Mouse (Mus musculus): Measurements from ENCODE around the gene Slc25a28.

The Slc25a28 gene

DNA sequence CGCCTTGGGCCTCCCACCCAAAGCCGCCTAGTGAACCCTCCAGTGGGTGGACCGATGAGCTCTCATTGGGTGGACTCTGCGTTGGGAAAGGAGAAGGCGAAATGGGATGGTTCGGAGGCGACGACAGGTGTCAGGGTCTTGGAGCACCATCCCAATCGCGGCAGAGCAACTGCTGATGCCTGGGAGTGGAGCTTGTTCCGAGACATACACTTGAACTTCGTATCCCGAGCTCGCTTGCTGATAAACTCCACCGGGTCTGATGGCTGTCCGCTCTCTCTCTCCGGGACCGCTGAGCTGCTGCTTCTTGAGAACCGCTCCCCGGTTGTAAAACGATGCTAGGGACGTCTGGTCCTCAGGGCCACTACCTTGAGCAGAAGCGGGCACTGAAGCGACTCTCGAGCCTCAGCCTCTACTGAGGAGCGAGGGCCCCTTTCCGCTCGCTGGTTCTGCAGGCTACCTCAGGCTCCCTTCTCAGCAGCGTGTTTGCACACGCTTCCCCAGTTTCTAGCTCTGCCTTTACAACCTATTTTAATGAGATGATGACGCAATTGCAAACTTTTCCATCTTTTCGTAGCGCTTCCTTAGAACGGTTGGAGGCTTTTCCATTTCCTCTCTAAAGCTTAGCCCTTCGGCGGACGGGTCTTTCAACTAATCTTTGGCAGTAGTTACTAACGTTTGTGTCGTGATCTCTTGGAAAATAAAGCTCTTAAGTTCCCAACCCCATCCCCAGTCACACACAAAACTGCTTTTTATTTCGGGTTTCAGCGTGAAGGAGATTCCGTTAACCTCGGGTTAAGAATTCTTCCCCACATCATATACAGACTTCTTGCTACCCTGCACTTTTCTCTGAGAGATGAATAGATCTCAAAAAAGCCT, 1.1 kb upstream of the Slc25a28 start:
- DNase-seq (ENCODE audit: low spot score), result no peak

DNA sequence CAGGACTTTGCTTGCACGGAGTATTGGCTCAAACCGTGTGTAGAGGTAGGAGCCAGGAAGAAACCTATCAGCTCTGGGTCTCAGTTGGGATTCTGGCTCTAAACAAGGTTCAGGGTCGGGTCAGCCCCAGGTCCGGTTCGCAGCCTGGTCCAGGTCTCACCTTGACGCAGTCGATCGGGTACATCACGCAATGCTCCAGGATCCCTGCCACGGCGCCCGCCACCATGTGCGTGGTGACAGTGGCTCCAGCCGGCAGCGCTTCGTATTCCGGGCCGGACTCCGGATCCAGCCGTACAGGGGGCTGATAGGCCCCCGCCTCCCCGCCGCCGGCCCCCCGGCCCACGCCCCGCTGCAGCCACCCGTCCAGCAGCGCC, 378 bp downstream of the Slc25a28 start:
- peak; percentile 42 for DNase-seq (ENCODE audit: low spot score)

DNA sequence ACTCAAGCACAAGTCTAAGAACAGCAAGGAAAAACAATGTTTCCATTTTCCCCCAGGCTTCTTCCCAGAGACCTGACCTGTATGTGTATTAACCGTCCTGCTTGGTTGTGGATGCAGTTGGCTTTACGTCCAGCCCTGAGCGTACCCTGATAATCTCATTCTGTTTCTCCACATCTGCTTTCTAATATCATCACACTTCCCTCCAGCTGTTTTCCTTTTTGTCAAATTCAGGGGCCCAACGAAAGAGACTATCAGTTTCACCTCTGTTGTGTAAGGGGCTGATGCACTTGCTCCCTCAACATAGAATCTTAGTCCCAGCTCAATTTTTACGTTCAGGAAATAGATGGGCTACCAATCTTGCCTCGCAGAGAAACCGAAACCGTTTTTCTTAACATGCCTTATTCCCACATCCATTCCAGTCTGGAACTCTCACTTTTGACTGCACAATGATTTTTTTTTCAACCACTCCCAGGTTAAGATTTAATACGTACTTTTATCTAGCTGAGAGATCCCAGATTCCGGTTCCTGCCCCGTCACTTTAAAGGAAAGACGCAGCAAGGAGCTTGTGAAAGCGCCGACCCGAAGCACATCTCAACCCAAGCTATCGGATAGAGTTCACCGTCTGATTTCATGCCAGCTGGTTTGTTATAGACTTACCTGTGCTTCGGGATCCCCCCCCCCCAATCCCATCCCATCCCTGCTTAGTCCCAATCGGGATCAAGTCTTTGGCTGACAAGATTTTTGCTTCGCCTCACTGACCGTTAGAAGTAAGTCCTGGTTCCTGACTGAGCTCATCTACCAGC, 967 bp downstream of the Slc25a28 start:
- DNase-seq (ENCODE audit: low spot score), result no peak

DNA sequence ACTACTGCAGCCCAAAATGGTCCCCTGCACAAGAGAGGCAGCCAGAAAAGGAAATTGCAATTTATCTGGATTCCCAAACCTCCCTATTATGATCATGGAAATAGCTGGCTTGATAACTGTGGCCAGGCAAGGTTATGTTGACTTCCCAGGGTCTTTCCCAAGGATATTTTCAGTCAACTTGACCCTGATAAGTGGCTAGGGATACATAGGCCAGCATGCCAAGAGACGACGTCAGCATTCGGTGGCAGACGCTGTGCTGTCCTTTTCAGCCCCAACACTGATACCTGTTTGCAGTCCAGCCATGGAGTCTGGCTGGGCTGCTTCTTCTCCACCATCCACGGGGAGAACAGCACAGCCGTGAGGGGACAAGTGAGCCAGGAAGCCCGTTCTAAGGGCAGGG, 3.6 kb downstream of the Slc25a28 start:
- DNase-seq (ENCODE audit: low spot score), result no peak

DNA sequence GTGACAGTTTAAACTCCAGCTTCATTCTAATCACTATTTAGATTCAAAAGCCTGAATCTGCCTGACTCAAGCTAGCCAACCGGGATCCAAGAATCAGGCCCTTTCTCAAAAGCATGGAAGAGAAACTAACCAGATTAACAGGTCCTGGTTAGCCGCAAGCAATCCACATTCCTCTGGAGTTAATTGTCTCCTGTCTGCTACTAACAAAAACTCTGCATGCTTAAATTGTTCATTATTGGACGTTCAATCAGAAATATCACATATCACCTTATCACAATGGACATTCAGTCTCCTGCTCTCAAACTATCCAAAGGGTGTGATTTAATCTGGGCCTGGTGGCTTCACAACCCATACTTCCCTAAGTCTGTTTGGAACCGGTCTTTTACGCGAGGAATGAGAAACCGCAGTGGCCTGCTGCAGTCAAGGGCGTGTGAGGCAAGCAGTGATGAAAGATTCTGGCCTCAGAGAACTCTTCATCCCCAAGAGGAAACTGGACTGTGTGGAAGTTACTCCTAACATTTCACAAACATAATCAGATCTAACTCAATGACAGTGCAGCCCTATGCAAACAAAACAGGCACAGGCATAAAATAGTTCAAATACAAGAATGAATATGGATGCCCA, 5.4 kb downstream of the Slc25a28 start:
- no peak for DNase-seq (ENCODE audit: low spot score)

DNA sequence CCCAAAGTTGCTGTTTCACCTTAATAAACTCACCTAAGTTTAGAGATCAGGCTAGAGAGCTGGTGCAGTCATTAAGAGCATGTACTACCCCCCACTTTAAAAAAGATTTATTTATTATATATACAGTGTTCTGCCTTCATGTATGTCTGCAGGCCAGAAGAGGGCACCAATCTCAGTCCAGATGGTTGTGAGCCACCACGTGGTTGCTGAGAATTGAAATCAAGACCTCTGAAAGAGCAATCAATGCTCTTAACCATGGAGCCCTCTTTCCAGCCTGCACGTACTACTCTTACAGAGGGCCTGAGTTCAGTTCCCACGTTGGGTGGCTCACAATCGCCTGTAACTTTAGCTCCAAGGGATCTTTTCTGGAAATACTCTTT, 7.3 kb downstream of the Slc25a28 start:
- DNase-seq (ENCODE audit: low spot score), result no peak

DNA sequence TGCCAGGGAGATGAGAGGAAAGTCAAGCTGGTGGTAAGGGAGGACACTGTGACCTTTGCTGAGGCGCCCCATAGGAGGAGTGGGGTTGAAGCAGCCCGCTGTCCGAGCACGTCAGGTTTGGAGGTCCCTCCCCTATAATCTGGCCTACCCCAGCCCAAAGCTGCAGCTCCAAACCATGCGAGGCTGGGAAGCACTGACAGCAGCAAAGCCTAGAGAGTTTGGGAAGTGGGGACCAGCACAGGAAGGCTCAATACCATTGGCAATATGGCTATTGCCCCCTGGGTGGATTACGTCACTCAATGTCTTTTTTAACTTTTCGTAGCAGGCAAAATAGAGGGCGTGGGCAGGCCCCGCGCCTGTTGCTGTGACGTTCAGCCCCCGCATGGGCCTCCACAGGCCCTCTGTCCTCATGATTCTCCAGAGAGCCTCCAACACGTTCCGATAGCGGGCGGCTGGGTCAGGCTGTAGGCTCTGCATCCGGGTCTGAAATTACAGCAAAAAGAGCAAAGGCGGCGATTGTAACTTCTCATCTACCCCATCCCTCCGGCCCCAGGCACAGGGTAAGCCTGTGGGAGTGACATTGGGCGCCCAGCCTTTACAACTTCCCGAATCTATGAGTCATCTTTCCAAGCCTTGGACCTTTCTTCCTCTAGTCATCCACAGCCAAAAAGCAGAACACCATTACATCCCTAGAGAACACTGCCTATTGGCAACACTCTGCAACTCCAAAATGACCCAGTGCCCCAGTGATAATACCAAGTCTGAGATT, 7.8 kb downstream of the Slc25a28 start:
- DNase-seq (ENCODE audit: low spot score), result no peak

DNA sequence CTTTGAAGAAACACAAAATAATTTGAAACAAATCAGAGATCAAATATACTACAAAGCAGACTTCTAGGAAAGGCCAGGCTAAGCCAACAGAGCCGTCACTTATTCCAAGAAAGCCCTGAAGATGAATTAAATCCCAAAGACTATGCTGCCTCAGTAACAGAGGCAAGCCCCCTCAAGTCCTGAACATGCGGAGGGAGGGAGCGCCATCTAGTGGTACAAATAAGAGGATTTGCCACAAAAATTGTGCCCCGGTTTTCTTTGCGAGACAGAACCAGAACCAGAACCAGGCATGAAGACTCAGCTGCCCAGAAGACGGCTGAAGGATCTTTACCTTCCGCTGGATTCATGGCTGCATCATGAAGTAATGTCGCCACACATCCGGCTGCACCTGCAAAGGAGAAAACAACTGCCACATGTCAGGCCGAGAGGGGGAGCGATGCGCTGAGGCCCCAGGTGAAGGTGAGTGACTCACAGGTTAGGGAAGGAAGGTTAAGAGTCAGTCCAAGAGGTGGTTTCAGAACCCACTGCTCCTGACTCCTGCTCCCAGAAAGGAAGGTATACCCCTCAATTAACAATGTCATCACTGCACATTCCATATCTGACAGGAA, 9.1 kb downstream of the Slc25a28 start:
- DNase-seq (ENCODE audit: low spot score), result peak; percentile 75

DNA sequence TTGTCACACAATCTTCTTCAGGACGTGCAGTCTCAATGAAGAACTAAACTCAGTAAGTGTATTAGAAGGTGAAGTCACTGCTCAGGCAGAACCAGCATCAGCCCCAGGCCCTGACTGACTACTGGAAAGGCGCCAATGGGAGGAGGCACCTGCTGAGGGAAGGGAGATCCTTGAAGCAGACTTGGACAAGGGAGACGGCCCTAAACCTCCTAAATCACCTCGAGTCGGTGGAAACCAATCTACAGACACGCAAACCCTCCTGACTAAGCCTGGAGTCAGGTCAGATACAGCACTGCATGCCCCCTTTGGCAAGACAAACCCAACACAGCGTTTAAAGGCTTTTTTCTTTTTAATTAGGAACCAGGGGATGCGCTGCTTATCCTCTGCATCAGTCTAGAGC, 11.2 kb downstream of the Slc25a28 start:
- DNase-seq (ENCODE audit: low spot score), result no peak

DNA sequence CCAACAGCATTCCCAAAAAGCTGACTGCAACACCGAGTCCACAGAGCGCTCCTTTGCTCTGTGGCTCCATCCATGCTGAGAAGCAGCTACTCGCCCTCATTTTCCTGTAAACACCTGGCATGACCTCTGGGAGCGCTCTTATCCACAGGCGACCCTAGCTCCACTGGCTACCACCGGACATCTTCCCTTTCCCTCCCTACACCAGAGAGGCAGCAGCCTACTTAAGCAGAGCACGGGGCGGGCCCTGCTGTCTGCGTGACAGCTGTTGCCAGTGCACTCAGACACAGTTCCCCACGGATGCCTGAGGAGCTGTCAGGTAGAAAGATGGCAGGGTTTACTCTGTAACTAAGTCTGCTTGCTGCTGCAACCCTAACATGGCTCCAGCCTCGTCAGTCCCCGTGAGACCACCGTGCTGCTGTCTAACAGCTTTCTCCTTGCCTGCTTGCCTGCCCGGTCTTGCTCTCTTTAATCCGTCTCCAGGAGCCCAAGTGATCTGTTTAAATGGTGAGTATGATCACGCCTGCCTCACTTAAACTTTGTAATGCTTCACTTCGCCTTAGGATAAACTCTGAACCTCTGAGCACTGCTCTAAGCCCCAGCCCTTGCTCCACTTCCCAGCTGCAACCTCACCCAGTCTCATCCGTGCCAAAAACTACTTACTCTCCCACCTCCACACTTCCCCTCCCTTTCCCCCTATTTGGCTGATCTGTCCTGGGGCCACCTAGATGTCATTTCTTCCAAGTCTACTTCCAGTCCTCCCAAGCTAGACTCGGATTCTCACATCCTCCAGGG, 12.3 kb downstream of the Slc25a28 start:
- DNase-seq (ENCODE audit: low spot score), result peak; percentile 75

DNA sequence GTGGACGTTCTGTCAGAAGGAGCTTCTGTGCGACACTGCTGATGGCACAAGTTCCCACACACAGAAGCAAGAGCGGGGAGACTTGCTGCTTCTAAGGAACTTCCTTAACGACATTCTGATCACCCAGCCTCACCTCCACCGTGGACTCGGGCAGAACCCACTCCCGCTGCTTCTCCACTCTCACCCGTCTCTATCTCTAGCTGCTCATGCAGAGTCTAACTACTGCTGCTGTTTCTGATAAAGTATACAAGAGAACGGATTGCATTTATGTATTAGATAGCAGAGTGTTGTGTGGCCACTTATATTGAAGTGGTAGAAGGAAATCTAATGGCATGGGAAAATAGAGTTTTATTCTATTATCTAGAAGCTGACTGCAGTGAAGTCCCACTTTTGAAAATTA, 13.9 kb downstream of the Slc25a28 start:
- no peak for DNase-seq (ENCODE audit: low spot score)

DNA sequence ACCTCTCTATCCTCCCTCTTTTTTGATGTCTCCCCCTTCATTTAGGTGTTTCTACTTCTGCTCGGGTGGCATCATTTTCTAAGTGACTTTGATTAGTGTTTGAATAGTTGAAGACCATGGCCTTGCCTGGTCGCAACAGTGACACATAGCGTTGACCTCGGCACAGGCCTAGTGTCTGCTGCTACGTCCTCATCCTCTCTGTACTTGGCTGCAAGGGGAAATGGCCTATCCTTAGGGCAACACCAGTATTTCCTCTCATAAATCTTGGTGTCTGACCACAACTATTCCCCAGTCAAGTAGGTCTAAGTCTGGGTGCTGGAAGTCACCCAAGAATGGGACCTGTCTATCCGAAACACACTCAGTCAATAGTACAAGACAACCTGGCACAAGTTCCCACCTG, 15.0 kb downstream of the Slc25a28 start:
- DNase-seq (ENCODE audit: low spot score), result no peak

DNA sequence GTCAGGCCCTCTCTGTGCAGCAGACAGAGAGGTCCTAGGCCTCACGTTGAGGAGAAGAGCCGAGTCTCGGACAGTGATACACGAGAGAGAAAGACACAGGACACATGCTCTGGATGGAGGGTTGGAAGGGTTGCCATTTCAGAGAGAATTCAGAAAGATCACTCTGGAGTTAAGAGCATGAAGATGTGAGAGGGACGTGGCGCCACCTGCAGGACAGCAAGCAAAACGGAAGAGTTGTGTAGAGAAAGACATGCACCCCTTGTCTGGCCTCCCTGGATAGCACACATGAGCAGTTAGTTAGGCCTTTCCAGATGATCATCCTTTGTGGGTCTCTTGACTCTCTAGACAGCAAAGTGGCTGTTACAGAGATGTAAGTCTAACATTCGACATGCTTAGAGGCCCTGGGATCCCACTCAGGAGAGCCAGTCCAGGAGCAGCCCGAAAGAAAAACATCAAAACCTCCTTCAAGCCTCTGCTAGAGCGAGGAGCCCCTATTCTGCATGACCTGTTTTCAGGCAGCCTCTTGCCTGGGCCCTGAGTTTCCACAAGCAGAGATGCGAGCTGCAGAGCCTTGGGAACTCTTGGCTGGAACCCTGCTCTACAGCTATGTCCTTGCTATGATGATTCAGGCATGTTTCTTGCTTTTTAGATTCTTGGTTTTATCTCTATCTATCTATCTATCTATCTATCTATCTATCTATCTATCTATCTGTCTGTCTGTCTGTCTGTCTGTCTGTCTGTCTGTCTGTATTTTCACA, 18.8 kb downstream of the Slc25a28 start:
- peak; percentile 86 for DNase-seq (ENCODE audit: low spot score)

DNA sequence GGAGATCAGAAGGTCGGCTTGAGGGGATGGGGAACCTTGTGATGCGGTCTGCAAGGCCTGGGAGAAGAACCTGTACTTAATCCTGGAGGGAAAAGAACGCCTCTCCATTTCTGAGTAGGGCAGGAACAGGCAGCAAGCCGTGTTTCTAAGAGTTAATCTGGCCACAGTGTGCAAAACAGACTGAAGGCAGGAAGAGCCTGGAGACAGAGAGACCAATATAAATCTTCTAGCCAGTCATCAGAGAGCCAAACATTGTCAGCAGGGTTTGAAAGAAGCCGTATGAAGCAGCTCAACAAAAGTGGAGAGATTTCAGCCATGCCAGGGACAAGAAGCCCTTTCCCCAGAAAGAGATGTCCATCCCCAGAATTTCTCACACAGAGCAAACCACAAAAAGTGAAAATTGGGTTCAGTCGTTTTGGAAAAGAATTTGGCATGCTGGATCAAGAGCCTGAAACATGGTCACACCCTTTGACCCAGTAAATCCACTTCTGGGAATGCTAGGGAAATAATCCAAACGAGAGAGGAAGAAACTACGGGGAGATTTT, 23.4 kb downstream of the Slc25a28 start:
- no peak for DNase-seq (ENCODE audit: low spot score)

DNA sequence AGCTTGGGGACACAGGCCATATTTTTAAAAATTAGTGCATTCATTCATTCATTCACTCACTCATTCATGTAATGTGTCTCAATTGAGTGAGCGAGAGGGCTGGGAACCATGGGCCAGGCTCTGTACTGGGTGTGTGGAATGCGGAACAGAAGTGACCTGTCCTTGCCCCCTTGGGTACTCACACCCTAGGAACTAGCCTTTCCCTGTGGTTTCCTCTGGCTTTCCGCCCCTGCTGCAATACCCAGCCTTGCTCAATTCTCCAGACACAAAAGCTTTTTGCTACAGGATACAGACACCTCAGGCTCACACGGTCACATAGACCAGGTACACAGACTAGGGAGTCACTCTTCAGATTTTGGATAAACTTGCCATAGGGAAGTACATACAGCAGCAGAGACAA, 26.3 kb downstream of the Slc25a28 start:
- DNase-seq (ENCODE audit: low spot score), result no peak

DNA sequence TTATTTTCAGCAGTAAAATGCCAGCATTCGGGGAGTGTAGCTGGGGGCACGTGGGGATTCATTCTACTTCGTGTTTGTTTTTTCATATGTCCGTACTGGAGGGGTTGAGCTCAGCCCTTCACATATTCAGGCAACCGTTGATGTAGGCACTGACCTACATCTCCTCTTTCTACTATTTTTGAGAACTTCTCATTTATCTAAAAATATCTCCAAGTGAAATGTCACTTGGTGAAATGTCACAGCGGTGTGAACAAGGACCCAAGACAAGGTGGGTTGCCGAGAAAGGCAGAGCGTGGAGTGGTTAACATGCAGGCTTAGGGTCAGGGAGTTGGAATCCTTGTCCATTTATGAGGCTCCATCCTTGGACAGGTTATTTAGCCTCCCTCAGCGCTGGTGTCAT, 27.4 kb downstream of the Slc25a28 start:
- DNase-seq (ENCODE audit: low spot score), result no peak

DNA sequence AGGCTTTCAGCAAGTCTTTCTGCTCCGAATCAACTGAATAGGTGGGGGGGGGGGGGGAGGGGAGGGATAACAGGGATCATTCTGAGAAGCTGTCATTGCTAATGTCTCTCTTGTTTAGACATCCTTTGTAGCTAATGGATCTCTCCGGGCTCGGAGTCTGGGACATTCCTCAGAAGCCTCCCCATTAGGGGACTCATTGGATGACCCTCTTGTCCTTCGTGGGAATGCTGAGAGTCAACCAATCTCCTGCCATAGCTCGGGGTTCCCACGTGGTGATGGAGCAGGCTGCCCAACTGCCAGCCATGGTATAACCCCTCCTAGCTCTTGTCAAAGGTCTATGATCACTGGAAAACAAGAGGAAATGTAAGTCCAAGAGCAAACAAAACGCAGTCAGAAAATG, 27.8 kb downstream of the Slc25a28 start:
- DNase-seq (ENCODE audit: low spot score), result no peak

DNA sequence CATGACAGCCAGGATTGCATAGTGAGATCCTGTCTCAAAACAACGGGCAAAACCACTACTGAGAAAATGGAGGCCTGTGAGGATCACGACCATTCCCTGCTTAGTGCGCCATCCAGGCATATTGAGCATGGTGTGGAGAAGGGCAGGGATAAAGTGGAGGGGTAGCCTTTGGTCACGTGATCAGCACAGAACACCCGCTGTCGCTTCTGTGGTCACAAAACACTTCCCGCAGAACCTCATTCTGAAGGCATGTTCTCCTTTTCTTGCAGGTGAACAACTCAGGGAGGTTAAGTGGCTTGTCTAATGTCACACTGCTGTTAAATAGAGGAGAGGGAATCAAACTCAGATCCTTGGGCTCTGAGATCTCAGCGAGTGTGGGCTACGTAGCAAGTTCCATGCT, 29.2 kb downstream of the Slc25a28 start:
- no peak for DNase-seq (ENCODE audit: low spot score)

DNA sequence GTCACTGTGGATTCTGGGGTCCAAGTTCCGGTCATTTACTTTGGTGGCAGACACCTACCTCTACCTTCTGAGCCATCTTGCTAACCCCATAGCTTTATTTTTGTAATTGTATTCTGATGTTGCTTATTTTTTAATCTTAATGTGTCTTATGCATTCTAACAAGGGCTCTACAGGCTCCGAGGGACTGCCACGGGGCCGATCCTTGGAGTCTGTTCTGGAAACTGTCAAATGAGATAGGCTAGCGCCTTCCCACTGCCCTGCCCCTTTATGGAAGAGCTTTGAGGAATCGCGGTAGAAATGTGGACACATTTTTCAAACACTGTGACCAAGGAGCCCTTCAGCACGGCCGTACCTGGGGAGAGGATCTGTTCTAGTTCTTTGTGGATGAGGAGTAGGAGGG, 31.8 kb downstream of the Slc25a28 start:
- no peak for DNase-seq (ENCODE audit: low spot score)

DNA sequence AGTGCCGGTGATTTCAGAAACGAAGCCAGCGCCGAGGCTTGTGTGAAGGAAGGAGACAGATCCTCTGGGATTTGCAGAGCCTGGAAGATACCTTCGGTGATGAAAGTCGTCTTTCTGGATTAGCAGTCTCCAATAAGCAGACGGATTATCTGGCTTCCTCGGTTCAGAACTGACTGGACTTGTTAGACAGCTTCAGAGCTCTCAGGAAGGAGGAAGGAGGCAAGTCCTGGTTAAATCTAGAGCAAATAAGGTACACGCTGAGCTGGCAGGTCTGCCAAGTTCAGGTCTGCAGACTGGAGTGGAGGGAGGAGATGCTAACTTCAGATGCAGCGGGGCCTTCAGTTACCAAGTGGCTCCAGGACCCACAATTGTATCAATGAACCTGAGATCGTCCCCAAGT, 32.8 kb downstream of the Slc25a28 start:
- DNase-seq (ENCODE audit: low spot score), result no peak

All from embryo, embryonic 10 days (tissue).